Mouse (Mus musculus): ENCODE measurements around the gene Poc1a. TPM values are rescaled to one million over a fixed set of nuclear protein-coding genes. Genes with fewer than 3 reads are reported as not detected.

The Poc1a gene
- total RNA-seq (2018; cell fraction: chromatin; rRNA removed) = 1 to 10 TPM; 1.9 to 9.1 (median 4.5) TPM
- total RNA-seq (2018; cell fraction: cytosol; rRNA removed) = 1 to 10 TPM; 2.2 to 5.2 (median 3.6) TPM
- 1 to 10 TPM; 1.0 to 5.8 (median 2.6) TPM for total RNA-seq (2018; cell fraction: nucleus; rRNA removed)
- 2.7 to 6.4 TPM (median 3.5 TPM) in 3 replicates for polyA plus RNA-seq (2018)

GRCm38 (mm10) chr9:106280808-106281544 is at the start of gene Poc1a:
Gene Poc1a (plus strand): TSS chr9:106281061.
- H3K4me3 ChIP-seq (ENCODE audit: inconsistent target) = peak within 1 kb of the TSS; percentile 82
- peak within 1 kb of the TSS; percentile 71 for H3K27ac ChIP-seq
- peaks cover 4% of the 10 kb centered on the region; the same call in 1 of the 2 replicates for H3K36me3 ChIP-seq (ENCODE audit: inconsistent target)
- peaks cover 9% of the 10 kb centered on the region; the same call in 1 of the 2 replicates for H3K79me2 ChIP-seq (ENCODE audit: inconsistent target)
- WGBS (ENCODE audit: missing documents) = 0% methylated on average over 47 of the region's 47 CpGs

GRCm38 (mm10) chr9:106231220-106231619 is 49.6 kb upstream of the Poc1a start:
- 64% methylated on average over 5 of the region's 7 CpGs for WGBS (ENCODE audit: missing documents)
- Histone ChIP-seq H3K27ac (peak overlapping the region; percentile 87), H3K79me2 (ENCODE audit: inconsistent target) (peaks cover 20% of the 10 kb centered on the region; the same call in 1 of the 2 replicates), H3K4me3 (ENCODE audit: inconsistent target) (no peak overlapping the region), H3K36me3 (ENCODE audit: inconsistent target) (peaks cover 44% of the 10 kb centered on the region)

DNA sequence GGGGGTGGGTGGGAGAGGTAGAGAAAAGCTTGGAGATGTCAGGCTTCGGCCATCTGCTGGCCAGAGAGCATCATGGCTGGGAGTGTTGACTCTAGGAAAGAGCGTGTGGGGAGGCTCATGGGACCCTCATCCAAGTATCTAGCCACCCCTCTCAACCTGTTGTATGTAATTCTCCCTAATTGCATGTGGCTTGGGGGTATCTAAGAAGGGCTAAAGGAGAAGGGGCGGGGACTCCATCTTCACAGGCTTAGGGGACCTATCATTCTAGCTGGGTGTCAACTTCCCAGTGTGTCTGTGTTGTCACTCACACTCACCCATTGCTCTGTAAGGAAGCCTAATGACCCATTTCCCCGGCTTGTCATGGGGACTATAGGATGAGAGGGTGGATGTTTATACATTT is 49.0 kb upstream of the Poc1a start:
- Histone ChIP-seq H3K4me3 (ENCODE audit: inconsistent target) (no peak overlapping the region), H3K36me3 (ENCODE audit: inconsistent target) (peaks cover 50% of the 10 kb centered on the region), H3K27ac (no peak overlapping the region), H3K79me2 (ENCODE audit: inconsistent target) (peaks cover 14% of the 10 kb centered on the region; the same call in 1 of the 2 replicates)
- WGBS (ENCODE audit: missing documents) = 81% methylated on average over 4 of the region's 4 CpGs

DNA sequence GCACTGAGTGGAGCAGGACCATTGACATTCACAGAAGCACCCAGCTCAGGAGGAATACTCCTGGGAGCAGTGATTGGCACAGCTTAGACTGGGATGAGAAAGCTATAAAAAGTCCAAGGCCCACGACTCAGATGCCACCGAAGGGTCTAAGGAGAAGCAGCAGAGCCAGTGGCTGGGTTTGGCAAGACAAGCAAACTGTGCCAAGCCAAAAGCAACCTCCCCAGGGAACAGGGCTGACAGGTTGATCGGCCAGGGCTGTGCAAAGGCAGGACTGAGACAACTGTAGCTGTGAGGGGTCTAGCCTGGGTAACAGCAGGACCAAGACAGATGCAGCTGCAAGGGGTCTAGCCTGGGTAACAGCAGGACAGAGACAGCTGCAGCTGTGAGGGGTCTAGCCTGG is 47.9 kb upstream of the Poc1a start:
- H3K79me2 ChIP-seq (ENCODE audit: inconsistent target) = peaks cover 3% of the 10 kb centered on the region; the same call in 1 of the 2 replicates
- peaks cover 56% of the 10 kb centered on the region for H3K36me3 ChIP-seq (ENCODE audit: inconsistent target)
- 89% methylated on average over 3 of the region's 3 CpGs for WGBS (ENCODE audit: missing documents)
- H3K27ac ChIP-seq = no peak overlapping the region
- no peak overlapping the region for H3K4me3 ChIP-seq (ENCODE audit: inconsistent target)

- no peak overlapping the region for H3K4me3 ChIP-seq (ENCODE audit: inconsistent target)
- no peaks in the 10 kb centered on the region for H3K79me2 ChIP-seq (ENCODE audit: inconsistent target)
- no peak overlapping the region for H3K27ac ChIP-seq
- H3K36me3 ChIP-seq (ENCODE audit: inconsistent target) = peaks cover 61% of the 10 kb centered on the region
- 85% methylated on average over 6 of the region's 6 CpGs for WGBS (ENCODE audit: missing documents)
These were observed 46.9 kb upstream of the Poc1a start for GRCm38 (mm10) chr9:106233953-106234352.

DNA sequence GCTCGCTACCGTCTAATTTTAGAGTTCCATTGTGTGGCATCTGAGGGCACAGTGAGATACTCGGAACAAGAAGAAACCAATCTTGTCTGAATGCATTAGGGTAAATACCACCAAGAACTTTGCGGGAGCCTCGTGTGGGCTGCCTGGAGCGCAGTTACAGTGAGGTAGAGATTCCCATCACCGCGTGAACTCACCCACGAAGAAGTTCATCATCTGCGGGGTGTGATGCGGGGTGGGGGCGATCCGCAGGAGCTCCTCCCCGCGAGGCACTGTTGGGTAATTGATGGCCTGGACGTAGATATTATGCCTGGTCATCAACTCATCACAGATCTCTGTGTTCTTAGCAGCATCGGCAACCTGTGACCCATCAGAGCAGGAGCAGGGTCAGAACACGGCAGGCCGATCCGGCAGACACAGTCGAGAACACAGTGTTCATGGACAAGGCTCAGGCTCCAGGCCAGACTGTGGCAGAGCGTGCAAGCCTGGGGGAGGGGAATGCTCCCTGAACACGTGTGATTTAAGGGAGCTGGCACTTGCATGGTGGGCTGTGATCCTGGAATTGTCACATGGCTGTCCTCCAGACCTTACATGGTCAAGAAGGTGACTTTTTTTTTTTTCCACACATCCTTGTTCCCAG is 45.5 kb upstream of the Poc1a start:
- Histone ChIP-seq H3K27ac (no peak overlapping the region), H3K79me2 (ENCODE audit: inconsistent target) (no peaks in the 10 kb centered on the region; the same call in 1 of the 2 replicates), H3K36me3 (ENCODE audit: inconsistent target) (peaks cover 72% of the 10 kb centered on the region), H3K4me3 (ENCODE audit: inconsistent target) (no peak overlapping the region)
- 87% methylated on average over 23 of the region's 23 CpGs for WGBS (ENCODE audit: missing documents)

DNA sequence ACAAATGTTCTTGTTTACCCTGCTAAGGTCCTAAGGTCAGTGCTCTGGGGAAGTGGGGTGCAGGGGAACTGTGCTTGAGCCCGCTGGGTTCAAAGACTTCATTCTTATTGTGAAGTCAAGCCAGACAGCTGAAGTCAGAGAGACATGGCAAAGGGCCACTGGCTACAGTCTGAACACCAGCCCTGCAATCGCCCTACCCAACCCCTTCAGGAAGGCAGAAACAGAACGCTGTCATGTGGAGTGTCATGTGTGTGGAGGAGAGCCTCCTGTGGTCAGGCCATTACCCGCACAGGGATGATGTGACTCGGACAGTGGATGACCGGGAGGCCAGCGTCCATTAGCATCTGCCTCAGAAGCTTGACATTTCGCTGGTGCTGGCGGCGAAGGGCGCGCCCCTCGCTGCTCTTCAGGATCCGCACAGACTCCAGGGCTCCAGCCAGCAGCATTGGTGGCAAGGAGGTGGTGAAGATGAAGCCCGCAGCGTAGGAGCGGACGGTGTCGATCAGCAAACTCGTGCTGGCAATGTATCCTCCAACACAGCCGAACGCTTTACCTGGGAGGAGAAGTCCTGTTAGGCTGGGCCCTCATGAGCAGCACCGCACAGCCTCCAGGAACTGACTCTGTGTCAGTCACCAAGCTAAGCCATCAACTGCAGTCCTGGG is 44.6 kb upstream of the Poc1a start:
- Histone ChIP-seq H3K27ac (no peak overlapping the region), H3K79me2 (ENCODE audit: inconsistent target) (peaks cover 6% of the 10 kb centered on the region; the same call in 1 of the 2 replicates), H3K36me3 (ENCODE audit: inconsistent target) (peaks cover 82% of the 10 kb centered on the region), H3K4me3 (ENCODE audit: inconsistent target) (no peak overlapping the region)
- 88% methylated on average over 18 of the region's 23 CpGs for WGBS (ENCODE audit: missing documents)

DNA sequence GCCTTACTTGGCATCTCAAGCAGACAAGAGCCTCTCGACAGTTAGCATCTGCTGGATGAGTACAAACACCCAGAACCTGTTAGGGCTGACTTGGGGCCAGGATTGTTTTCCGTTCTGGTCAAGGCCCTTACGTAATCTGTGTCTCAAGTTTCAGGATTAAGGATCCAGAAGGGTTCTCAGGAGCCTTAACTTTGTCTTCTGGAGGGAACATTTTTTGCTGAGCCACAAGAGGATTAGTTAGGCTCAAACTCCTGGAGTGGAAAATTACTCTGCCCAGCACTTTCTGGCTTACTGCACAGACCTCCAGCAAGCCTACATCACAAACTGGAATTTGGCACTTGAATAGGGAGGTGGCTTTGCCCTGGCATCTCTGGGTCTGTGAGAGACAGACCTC is 44.0 kb upstream of the Poc1a start:
- no peak overlapping the region for H3K27ac ChIP-seq
- peaks cover 86% of the 10 kb centered on the region for H3K36me3 ChIP-seq (ENCODE audit: inconsistent target)
- no peak overlapping the region for H3K4me3 ChIP-seq (ENCODE audit: inconsistent target)
- peaks cover 6% of the 10 kb centered on the region; the same call in 1 of the 2 replicates for H3K79me2 ChIP-seq (ENCODE audit: inconsistent target)
- 81% methylated on average over 3 of the region's 3 CpGs for WGBS (ENCODE audit: missing documents)

GRCm38 (mm10) chr9:106237401-106237800 is 43.5 kb upstream of the Poc1a start:
- peaks cover 6% of the 10 kb centered on the region; the same call in 1 of the 2 replicates for H3K79me2 ChIP-seq (ENCODE audit: inconsistent target)
- H3K4me3 ChIP-seq (ENCODE audit: inconsistent target) = no peak overlapping the region
- 95% methylated on average over 7 of the region's 8 CpGs for WGBS (ENCODE audit: missing documents)
- peaks cover 90% of the 10 kb centered on the region for H3K36me3 ChIP-seq (ENCODE audit: inconsistent target)
- no peak overlapping the region for H3K27ac ChIP-seq

DNA sequence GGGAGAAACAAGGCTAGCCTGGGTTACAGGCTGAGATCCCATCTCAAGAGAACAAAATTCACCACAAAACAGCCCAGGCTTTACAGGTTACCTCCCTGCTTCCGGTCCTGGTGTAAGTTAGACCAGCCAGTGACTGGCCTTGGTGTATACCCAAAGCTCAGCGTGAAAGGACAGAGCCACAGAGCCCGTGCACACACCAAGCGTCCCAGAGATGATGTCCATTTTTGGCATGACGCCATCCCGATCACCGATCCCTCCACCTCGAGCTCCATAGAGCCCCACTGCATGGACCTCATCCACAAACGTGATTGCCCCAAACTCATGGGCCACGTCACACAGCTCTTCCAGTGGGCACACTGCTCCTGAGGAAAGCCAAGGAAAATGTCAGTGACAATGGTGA is 43.0 kb upstream of the Poc1a start:
- WGBS (ENCODE audit: missing documents) = 84% methylated on average over 10 of the region's 10 CpGs
- Histone ChIP-seq H3K4me3 (ENCODE audit: inconsistent target) (no peak overlapping the region), H3K79me2 (ENCODE audit: inconsistent target) (peaks cover 6% of the 10 kb centered on the region; the same call in 1 of the 2 replicates), H3K27ac (no peak overlapping the region), H3K36me3 (ENCODE audit: inconsistent target) (peaks cover 88% of the 10 kb centered on the region)

DNA sequence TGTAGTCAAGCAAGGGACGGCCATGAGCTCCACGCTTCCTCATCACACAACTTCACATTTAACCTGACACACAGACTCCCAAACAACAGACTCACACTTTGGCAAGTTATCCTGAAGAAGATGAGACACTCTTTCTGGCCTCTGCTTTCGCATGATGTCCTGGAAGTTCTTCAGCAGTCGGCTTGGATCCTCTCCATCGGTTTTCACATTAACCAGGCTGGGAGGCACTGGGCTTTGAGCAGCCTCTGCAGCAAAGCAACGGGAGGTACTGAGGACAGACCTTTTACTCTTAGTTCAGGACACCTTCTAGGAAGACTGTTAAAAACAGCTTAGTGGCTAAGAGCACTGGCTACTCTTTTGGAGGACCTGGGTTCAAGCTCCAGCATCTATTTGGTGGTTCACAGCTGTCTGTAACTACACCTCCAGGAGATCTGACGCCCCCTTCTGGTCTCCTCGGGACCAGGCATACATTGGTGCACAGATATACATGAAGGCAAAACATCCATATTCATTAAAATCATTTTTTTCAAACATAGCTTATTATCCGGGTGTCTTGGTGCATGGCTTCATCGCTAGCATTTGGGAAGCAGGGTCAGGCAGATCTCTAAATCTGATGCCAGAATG is 39.2 kb upstream of the Poc1a start:
- Histone ChIP-seq H3K27ac (no peak overlapping the region), H3K79me2 (ENCODE audit: inconsistent target) (peaks cover 14% of the 10 kb centered on the region; the same call in 1 of the 2 replicates), H3K36me3 (ENCODE audit: inconsistent target) (peaks cover 52% of the 10 kb centered on the region), H3K4me3 (ENCODE audit: inconsistent target) (no peak overlapping the region)
- 91% methylated on average over 10 of the region's 10 CpGs for WGBS (ENCODE audit: missing documents)

DNA sequence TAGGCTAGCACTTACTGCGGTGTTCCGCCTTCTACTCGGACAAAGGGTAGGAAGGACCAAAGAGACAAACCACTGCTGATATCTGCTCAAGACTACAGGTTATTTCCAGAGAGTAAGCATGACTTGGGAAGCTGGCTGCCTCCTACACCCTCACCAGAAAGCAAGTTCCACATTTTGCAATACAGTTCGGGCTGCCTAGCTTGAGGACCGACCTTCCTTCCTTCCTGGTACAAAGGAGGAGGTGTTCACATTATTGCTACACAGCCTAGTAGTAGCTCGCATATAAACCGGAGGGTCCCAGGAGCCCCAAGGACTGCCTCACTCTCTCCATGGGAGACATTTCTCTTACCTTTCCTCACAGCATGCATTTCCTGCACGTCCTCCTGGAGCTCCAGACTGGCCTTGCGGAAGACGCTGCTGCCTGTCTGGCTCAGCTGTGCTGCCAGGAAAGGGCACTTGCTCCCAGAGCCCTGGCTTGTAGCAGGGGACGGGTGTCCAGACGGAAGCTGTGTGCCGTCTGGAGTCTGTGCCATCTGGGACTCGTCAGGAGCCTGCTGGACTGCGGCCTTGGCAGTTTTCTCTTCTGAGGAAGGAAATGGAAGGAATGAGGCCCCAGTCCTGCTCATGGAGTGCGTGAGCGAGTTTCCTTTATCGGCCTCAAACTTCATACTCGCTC is 37.9 kb upstream of the Poc1a start:
- WGBS (ENCODE audit: missing documents) = 16% methylated on average over 19 of the region's 19 CpGs

GRCm38 (mm10) chr9:106249550-106249949 is 31.3 kb upstream of the Poc1a start:
- WGBS (ENCODE audit: missing documents) = 86% methylated on average over 11 of the region's 11 CpGs
- Histone ChIP-seq H3K4me3 (ENCODE audit: inconsistent target) (no peak overlapping the region), H3K36me3 (ENCODE audit: inconsistent target) (no peaks in the 10 kb centered on the region), H3K79me2 (ENCODE audit: inconsistent target) (peaks cover 17% of the 10 kb centered on the region), H3K27ac (no peak overlapping the region)

More for the DNA sequence above, 37.9 kb upstream of the Poc1a start:
- Histone ChIP-seq H3K27ac (peak overlapping the region; percentile 89), H3K79me2 (ENCODE audit: inconsistent target) (peaks cover 23% of the 10 kb centered on the region), H3K4me3 (ENCODE audit: inconsistent target) (no peak overlapping the region), H3K36me3 (ENCODE audit: inconsistent target) (peaks cover 39% of the 10 kb centered on the region)

- 87% methylated on average over 4 of the region's 4 CpGs for WGBS (ENCODE audit: missing documents)
- Histone ChIP-seq H3K36me3 (ENCODE audit: inconsistent target) (no peaks in the 10 kb centered on the region), H3K79me2 (ENCODE audit: inconsistent target) (peaks cover 17% of the 10 kb centered on the region)
These were observed 30.6 kb upstream of the Poc1a start for GRCm38 (mm10) chr9:106250245-106250644.

More at GRCm38 (mm10) chr9:106250245-106250644, 30.6 kb upstream of the Poc1a start:
- Histone ChIP-seq H3K4me3 (ENCODE audit: inconsistent target) (no peak overlapping the region), H3K27ac (no peak overlapping the region)

Data from macrophage (primary cell).